Mouse (Mus musculus): ENCODE data around the gene Ndufv3. TPM values are rescaled to one million over a fixed set of nuclear protein-coding genes. Genes with fewer than 3 reads are reported as not detected.

The Ndufv3 gene
- 239 and 242 TPM in 2 replicates for polyA plus RNA-seq (2015; fragmentation: Nextera tagmentation; extraction: Ambion mirVana)

DNA sequence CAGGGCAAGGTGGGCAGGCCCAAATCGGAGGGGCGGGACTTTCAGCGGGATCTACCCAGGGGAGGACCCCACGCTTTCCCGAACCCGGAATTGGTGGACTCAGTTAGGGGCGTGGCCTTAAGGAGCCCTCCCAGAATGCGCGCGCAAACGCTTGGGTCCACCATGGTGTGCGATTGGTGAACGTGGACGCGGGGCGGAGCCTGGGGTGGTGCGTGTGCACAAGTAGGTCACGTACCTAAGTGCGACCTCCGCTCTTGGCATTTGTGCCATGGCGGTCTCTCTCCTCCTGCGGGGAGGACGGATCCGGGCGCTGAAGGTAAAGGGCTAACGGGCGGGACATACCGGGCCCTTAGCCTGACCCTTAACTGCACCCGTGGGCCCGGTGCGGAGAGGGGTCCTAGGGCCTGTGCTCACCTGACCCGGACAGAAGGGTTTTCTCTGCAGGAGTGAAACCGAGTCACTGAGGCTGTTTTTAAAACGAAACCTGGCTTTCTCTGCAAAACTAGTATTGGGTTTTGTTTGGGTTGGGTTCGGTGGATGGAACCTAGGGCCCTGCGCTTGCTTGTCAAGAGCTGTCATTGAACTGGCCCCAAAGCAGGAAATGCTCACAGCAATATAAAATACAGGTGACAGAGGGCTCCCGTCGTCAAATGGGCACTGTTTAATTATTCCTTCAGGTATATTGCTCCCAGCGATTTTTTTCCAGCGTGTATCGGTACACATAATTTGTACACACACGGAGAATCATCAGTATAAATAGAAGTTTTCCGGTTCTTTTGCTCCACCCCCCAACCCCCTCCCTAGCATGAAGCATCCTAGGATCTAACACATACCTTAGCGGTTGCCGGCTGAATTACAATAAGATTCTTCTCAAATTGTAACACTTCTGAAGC lies at the start of gene Ndufv3, which contains the start of gene Wdr4:
TSS of gene Ndufv3 (plus strand) at position 170 of the 893 bp plus-strand sequence.
TSS of gene Wdr4 (minus strand) at position 35 of the 893 bp plus-strand sequence.
- ATAC-seq (ENCODE audit: low FRiP score, low read depth), result peak; percentile 98
- peaks cover 19% of the 10 kb centered on the region for H3K4me1 ChIP-seq
- H3K9me3 ChIP-seq, result no peaks in the 10 kb centered on the region
- H3K4me2 ChIP-seq (replicated peaks), result peak within 1 kb of the TSS; percentile 82
- H3K4me3 ChIP-seq, result peak within 1 kb of the TSS; percentile 84
- peak within 1 kb of the TSS; percentile 74 for H3K9ac ChIP-seq
- H3K27me3 ChIP-seq, result no peaks in the 10 kb centered on the region
- H3K27ac ChIP-seq, result peak within 1 kb of the TSS; percentile 79
- under 1% methylated on average over 45 of the region's 45 CpGs for WGBS
- H3K36me3 ChIP-seq, result peaks cover 24% of the 10 kb centered on the region

DNA sequence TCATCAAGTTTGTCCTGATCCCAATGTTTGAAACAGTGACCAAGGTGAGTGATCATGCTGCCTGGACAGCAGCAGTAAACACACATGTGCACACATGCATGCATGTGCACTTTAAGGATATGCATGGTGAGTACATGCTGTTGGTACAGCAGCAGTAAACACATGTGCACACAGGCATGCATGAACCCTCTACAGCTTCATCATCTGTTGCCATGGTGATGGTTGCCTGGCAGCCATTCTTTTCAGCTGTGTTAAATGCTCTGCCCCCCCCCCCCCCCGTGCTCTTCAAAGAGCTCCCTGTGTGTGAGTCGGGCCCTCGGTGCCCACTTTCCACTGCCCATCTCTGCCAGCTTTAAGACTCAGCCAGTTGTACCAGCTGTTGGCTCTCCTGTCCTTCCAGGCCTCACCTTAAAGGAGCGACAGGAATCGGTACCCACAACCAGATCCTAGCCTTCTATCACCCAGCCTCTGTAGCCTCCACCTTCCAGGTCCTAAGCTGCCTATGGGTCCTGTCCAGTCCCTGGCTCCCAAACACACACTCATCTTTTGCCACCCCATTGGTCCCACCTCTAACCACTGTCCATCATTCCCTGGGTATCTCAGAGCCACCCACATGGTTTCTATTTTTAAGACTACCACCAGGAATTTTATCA lies 49.0 kb upstream of the Ndufv3 start:
- H3K27me3 ChIP-seq, result no peaks in the 10 kb centered on the region
- no peak overlapping the region for H3K4me3 ChIP-seq
- 82% methylated on average over 5 of the region's 5 CpGs for WGBS
- H3K9ac ChIP-seq, result no peak overlapping the region
- no peak overlapping the region for H3K4me2 ChIP-seq (replicated peaks)
- H3K9me3 ChIP-seq, result no peaks in the 10 kb centered on the region
- ATAC-seq (ENCODE audit: low FRiP score, low read depth), result no peak
- peaks cover 91% of the 10 kb centered on the region for H3K36me3 ChIP-seq
- H3K4me1 ChIP-seq, result no peaks in the 10 kb centered on the region
- H3K27ac ChIP-seq, result no peak overlapping the region

DNA sequence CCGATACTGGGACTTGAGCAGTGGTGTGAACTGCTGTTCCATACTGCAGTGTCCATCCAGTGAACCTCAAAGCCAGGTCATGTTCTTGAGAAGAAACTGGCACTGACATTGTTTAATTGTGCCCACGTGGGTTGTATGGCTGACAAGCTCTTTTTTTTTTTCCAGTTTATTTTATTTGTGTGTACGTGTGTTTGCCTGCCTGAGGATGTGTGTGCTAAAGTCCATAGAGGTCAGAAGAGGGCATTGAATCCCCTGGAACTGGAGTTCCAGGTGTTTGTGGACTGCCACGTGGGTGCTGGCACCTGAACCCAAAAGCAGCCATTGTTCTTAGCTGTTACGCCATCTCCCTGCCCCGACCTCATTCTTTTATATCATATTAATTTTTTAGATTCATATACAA lies 45.5 kb upstream of the Ndufv3 start:
- Histone ChIP-seq H3K9ac (no peak overlapping the region), H3K4me3 (no peak overlapping the region), H3K27ac (no peak overlapping the region), H3K9me3 (no peaks in the 10 kb centered on the region), H3K4me2 (replicated peaks) (no peak overlapping the region), H3K4me1 (no peaks in the 10 kb centered on the region), H3K27me3 (no peaks in the 10 kb centered on the region), H3K36me3 (peaks cover 66% of the 10 kb centered on the region)
- WGBS, result 83% methylated on average over 6 of the region's 6 CpGs
- ATAC-seq (ENCODE audit: low FRiP score, low read depth), result no peak

DNA sequence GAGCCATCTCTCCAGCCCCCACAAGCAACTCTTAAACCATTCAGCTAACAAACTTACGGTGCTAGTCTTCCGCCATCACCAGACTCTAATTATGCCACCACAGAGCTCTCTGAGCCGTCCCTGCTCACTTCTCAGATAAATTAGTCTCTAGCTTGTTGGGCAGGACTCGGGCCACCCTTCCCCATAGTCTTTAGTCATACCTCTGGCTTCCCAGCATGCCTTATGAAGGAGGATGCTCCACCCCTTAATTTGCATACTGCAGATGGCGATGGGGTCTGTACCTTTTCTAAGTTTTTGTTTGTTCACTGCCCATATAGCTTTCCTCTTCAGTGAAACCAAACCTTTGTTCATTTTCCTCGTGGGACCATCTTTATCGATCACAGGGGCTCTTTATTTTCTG lies 41.3 kb upstream of the Ndufv3 start:
- H3K4me1 ChIP-seq, result no peaks in the 10 kb centered on the region
- no peak for ATAC-seq (ENCODE audit: low FRiP score, low read depth)
- no peak overlapping the region for H3K9ac ChIP-seq
- H3K27me3 ChIP-seq, result no peaks in the 10 kb centered on the region
- 73% methylated on average over 7 of the region's 7 CpGs for WGBS
- H3K4me2 ChIP-seq (replicated peaks), result no peak overlapping the region
- H3K36me3 ChIP-seq, result peaks cover 28% of the 10 kb centered on the region
- no peaks in the 10 kb centered on the region for H3K9me3 ChIP-seq
- H3K4me3 ChIP-seq, result no peak overlapping the region
- no peak overlapping the region for H3K27ac ChIP-seq

DNA sequence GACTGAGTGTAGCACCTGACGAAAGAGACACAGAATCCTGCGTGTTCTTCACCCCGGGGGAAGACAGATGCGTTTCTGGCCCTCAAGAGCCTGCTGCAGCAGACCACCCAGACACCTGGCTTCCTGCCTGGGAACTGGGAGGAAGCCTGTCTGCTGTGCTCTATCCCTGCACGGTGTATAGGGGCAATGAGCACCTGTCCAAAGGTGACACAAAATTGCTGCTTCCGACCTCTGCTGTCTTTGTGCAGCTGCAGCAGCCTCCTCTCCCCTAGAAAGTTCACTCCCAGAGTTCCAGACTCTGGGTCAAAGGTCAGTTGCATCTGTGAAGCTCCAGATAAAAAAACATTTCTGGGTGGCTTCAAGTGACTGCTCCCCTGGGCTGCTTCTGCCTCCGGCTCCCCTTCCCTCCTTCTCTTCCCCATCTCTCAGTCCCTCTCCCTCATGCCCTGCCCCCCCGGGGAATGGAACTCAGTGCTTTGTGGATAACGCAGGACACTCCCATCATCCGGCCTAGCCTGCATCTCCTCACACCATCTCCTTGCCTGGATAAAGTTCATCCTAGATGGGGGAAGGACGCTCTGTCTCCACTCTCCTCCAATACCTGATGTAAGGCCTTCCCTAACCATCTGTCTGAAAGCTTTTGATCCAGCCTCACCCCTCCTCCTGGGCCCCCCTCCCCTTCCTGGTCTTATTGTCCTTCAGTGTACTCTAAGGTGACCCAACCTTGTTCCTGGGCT lies 40.6 kb upstream of the Ndufv3 start:
- 46% methylated on average over 11 of the region's 11 CpGs for WGBS
- no peak overlapping the region for H3K9ac ChIP-seq
- no peaks in the 10 kb centered on the region for H3K4me1 ChIP-seq
- no peak overlapping the region for H3K27ac ChIP-seq
- no peak overlapping the region for H3K4me2 ChIP-seq (replicated peaks)
- ATAC-seq (ENCODE audit: low FRiP score, low read depth), result no peak
- no peaks in the 10 kb centered on the region for H3K9me3 ChIP-seq
- no peaks in the 10 kb centered on the region for H3K27me3 ChIP-seq
- no peak overlapping the region for H3K4me3 ChIP-seq
- H3K36me3 ChIP-seq, result peaks cover 22% of the 10 kb centered on the region

GRCm38 (mm10) chr17:31486616-31487198 lies 33.2 kb upstream of the Ndufv3 start:
- no peak overlapping the region for H3K4me3 ChIP-seq
- peaks cover 6% of the 10 kb centered on the region; the same call in 1 of the 2 replicates for H3K4me1 ChIP-seq
- H3K4me2 ChIP-seq (replicated peaks), result no peak overlapping the region
- H3K36me3 ChIP-seq, result no peaks in the 10 kb centered on the region
- no peak for ATAC-seq (ENCODE audit: low FRiP score, low read depth)
- H3K27me3 ChIP-seq, result no peaks in the 10 kb centered on the region
- H3K9me3 ChIP-seq, result no peaks in the 10 kb centered on the region
- H3K9ac ChIP-seq, result no peak overlapping the region
- H3K27ac ChIP-seq, result no peak overlapping the region
- WGBS, result 63% methylated on average over 10 of the region's 10 CpGs

GRCm38 (mm10) chr17:31487433-31488060 lies 32.4 kb upstream of the Ndufv3 start:
- Histone ChIP-seq H3K4me1 (peaks cover 6% of the 10 kb centered on the region; the same call in 1 of the 2 replicates), H3K9me3 (no peaks in the 10 kb centered on the region), H3K4me2 (replicated peaks) (no peak overlapping the region), H3K36me3 (no peaks in the 10 kb centered on the region), H3K9ac (no peak overlapping the region), H3K27ac (no peak overlapping the region), H3K4me3 (no peak overlapping the region), H3K27me3 (no peaks in the 10 kb centered on the region)
- 32% methylated on average over 6 of the region's 6 CpGs for WGBS
- no peak for ATAC-seq (ENCODE audit: low FRiP score, low read depth)

GRCm38 (mm10) chr17:31491355-31491754 lies 28.6 kb upstream of the Ndufv3 start:
- ATAC-seq (ENCODE audit: low FRiP score, low read depth), result no peak
- H3K27me3 ChIP-seq, result no peaks in the 10 kb centered on the region
- H3K4me2 ChIP-seq (replicated peaks), result no peak overlapping the region
- peaks cover 16% of the 10 kb centered on the region for H3K36me3 ChIP-seq
- H3K9me3 ChIP-seq, result no peaks in the 10 kb centered on the region
- peaks cover 6% of the 10 kb centered on the region; the same call in 1 of the 2 replicates for H3K4me1 ChIP-seq
- H3K9ac ChIP-seq, result no peak overlapping the region
- H3K27ac ChIP-seq, result no peak overlapping the region
- H3K4me3 ChIP-seq, result no peak overlapping the region

- no peak overlapping the region for H3K9ac ChIP-seq
- no peak overlapping the region for H3K4me2 ChIP-seq (replicated peaks)
- WGBS, result 0% methylated on average over 2 of the region's 2 CpGs
- H3K9me3 ChIP-seq, result no peaks in the 10 kb centered on the region
- H3K27me3 ChIP-seq, result no peaks in the 10 kb centered on the region
- H3K27ac ChIP-seq, result no peak overlapping the region
- peaks cover 2% of the 10 kb centered on the region; the same call in 1 of the 2 replicates for H3K4me1 ChIP-seq
- peak; percentile 40; the same call in 1 of the 2 replicates for ATAC-seq (ENCODE audit: low FRiP score, low read depth)
- peaks cover 27% of the 10 kb centered on the region for H3K36me3 ChIP-seq
- no peak overlapping the region for H3K4me3 ChIP-seq
Observed at GRCm38 (mm10) chr17:31492416-31492815, 27.5 kb upstream of the Ndufv3 start.

GRCm38 (mm10) chr17:31494989-31495388 lies 24.9 kb upstream of the Ndufv3 start:
- Histone ChIP-seq H3K4me2 (replicated peaks) (no peak overlapping the region), H3K9ac (no peak overlapping the region), H3K36me3 (peaks cover 53% of the 10 kb centered on the region), H3K9me3 (no peaks in the 10 kb centered on the region), H3K27me3 (no peaks in the 10 kb centered on the region), H3K4me1 (no peaks in the 10 kb centered on the region), H3K4me3 (no peak overlapping the region), H3K27ac (no peak overlapping the region)
- 87% methylated on average over 1 of the region's 1 CpGs for WGBS
- no peak for ATAC-seq (ENCODE audit: low FRiP score, low read depth)

GRCm38 (mm10) chr17:31497726-31498125 lies 22.2 kb upstream of the Ndufv3 start:
- Histone ChIP-seq H3K4me1 (no peaks in the 10 kb centered on the region), H3K9me3 (no peaks in the 10 kb centered on the region), H3K4me2 (replicated peaks) (no peak overlapping the region), H3K27me3 (no peaks in the 10 kb centered on the region), H3K4me3 (no peak overlapping the region), H3K9ac (no peak overlapping the region), H3K27ac (no peak overlapping the region), H3K36me3 (peaks cover 78% of the 10 kb centered on the region)
- no peak for ATAC-seq (ENCODE audit: low FRiP score, low read depth)
- 78% methylated on average over 6 of the region's 6 CpGs for WGBS

Measured in limb, embryonic 13.5 days (tissue).